Mouse (Mus musculus): ENCODE results near the gene Adamts3.

DNA sequence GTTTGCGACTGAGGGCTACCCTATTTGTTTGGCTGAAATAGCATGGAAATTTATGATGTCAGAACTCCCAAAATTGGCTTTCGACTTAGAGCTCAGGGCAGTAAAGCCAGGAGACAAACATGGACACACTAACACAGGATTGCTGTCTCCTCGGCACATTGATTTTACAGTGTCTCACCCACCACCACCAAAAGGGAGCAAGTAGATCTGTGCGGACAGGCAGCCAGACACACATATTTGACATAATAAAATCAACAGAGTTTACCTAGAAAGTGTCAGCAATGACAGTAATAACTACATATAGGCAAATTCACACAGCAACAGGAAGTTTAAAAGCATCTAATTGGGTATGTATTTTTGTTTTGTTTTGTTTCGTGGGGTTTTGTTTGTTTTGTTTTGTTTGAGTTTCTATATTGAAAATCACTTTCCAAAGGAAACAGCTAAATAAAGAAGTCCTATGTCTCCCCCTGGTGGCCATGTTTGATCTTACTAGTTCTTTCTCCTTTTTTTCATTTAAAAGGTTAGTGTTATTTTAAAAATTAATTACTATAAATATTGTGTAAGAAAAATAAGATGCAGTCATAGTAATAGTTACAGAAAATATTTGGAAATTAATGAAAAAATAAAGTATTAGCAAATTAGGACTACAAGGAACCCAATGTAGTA, 203.1 kb downstream of the Adamts3 start:
- TF ChIP-seq CTCF (IDR thresholded peaks at IDR 0.05; ENCODE audit: low read depth) (peak; percentile 36; the same call in 1 of the 2 replicates), EP300 (IDR thresholded peaks at IDR 0.05; ENCODE audit: low read depth) (no peak)

Data from liver, embryonic 14.5 days (tissue).